ENCODE assay signal across 14 mouse cellular contexts in the genomic region with DNA sequence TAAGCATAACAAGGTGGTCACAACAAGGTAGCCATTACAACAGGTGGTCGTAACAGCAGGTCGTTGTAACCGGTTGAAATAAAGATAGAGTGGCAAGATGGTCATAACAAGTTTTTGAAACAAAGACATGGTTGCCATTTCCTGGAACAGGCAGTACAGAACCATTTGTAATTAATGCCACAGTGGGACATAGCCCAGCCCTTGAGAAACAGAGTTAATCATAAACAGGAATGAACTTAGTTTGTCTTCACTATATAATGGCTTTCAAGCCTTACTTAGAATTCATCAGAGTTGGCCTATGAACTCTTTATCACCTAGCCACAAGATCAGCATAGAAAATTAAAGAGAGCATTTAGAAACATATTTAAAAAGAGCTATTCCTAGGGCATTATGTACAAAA.
"Had no signal": no experiment of that assay in that cellular context is flagged by ENCODE, and none has a peak within 500 bp of the region (broad histone marks: within the 10 kb centered on the region; RNA-seq: fewer than 3 reads in every experiment).

No protein-coding gene starts in this region.

- H3K36me3 ChIP-seq: limb, embryonic 12.5 days; midbrain, embryonic 15.5 days; neural tube, embryonic 12.5 days had no signal

- H3K9me3 ChIP-seq: midbrain, embryonic 15.5 days; neural tube, embryonic 12.5 days had no signal

- DNase-seq: layer of hippocampus, adult 9-11 months; layer of hippocampus, postnatal 36 days; liver; lung, adult 2 months; lung, postnatal 36 days; spleen, adult 18-20 months; thymus, adult 2 months; thymus, postnatal 25 days had no signal

- ATAC-seq: lung, postnatal 0 days; midbrain, embryonic 15.5 days had no signal

- H3K4me3 ChIP-seq: limb, embryonic 12.5 days; midbrain, embryonic 15.5 days; neural tube, embryonic 12.5 days had no signal

- H3K4me2 ChIP-seq: hindbrain, embryonic 14.5 days; limb, embryonic 12.5 days; midbrain, embryonic 15.5 days; neural tube, embryonic 12.5 days had no signal

- H3K27me3 ChIP-seq: limb, embryonic 12.5 days; midbrain, embryonic 15.5 days; neural tube, embryonic 12.5 days had no signal

- H3K9ac ChIP-seq: hindbrain, embryonic 14.5 days; limb, embryonic 12.5 days; liver, embryonic 14.5 days; midbrain, embryonic 15.5 days; neural tube, embryonic 12.5 days had no signal

- H3K27ac ChIP-seq: hindbrain, embryonic 14.5 days; limb, embryonic 12.5 days; liver, embryonic 14.5 days; midbrain, embryonic 15.5 days; neural tube, embryonic 12.5 days had no signal

- H3K4me1 ChIP-seq: limb, embryonic 12.5 days; midbrain, embryonic 15.5 days; neural tube, embryonic 12.5 days had no signal
